Mouse (Mus musculus) kidney, adult 11 months (tissue): ENCODE data around the gene Gm15737.

Source experiments
- DNase-seq: peaks from one replicate; pipeline ENCODE4 v3.0.0; 2022

Gene Gm15737

GRCm38 (mm10) chr6:92869089-92869581 lies at the start of gene Gm15737:
TSS of gene Gm15737 (plus strand) at chr6:92869357.
- peak; percentile 34 for DNase-seq

GRCm38 (mm10) chr6:92821606-92822005 lies 47.6 kb upstream of the Gm15737 start:
- DNase-seq: no peak

DNA sequence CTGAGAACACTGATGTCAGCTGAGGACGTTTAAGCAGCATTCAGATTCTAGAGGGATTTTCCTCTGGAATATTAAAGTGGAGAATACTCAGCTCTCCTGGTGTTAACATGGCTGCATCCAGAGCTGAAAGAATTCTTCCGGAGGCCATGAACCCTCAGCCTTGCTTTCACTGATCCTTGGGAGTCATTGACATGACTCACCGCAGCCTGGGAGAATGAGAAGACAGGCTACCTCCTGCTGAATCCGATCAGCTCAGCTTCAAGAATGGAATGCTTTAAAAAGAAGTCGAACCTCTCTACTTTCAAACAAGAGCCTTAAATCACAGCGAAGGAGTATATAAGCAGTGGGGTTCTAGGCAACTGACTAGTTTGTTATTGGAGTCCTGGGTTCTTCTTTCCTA lies 47.2 kb upstream of the Gm15737 start:
- DNase-seq: no peak

GRCm38 (mm10) chr6:92823991-92824390 lies 45.2 kb upstream of the Gm15737 start:
- DNase-seq: peak; percentile 51

DNA sequence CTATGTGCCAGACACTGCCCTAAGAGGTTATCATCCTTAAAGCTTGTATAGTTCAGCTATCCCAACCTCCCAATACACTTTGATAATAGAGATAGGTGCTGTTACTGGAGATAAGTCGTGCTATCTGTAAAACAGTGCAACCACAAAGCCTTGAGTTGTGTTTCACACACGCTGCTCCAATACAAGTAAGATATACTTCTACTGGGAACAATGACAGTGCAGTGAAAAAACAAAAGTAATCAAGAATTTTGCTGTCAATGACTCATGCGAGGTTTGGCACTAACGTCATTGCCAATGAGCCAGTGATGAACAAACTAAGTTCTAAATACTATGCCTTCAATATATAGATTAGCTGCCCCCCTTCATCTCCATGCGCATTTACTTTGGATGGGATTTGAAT lies 42.6 kb upstream of the Gm15737 start:
- DNase-seq: no peak

DNA sequence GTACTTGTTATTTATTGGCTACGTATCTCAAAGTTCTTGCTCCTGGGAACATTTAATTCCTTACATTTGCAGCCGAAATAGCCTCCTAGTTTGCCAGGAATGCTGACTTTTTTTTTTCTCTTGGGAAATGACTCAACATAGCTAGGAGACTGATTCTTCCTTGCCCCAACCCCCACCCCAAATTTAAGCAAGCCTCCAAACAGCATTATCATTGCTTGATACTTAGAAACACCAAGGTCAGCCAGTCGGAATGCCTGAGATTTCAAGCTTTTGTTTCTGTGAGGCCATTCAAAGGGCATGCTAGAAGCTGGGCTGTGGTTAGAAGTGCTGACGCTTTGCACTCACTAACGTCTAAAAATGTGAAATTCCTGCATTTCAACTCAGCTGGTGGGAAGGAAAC lies 41.8 kb upstream of the Gm15737 start:
- no peak for DNase-seq

DNA sequence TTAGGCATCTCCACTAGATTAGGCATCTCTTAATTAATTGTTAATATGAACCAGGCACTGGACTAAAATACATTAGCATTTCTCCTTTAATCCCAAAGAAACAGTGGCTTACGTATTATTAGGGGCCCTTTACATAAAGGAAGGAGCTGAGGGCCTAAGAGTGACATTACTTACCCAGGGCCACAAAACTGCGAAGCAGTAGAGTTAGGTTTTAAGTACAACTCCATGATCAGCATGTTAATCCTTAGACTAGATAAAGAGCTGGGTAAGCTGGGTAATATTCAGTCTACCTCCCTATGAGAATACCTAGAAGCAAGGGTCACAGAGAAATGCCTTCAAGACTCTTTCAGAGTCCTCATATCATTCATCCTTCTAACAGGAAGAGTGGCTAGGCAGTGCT lies 40.0 kb upstream of the Gm15737 start:
- no peak for DNase-seq

DNA sequence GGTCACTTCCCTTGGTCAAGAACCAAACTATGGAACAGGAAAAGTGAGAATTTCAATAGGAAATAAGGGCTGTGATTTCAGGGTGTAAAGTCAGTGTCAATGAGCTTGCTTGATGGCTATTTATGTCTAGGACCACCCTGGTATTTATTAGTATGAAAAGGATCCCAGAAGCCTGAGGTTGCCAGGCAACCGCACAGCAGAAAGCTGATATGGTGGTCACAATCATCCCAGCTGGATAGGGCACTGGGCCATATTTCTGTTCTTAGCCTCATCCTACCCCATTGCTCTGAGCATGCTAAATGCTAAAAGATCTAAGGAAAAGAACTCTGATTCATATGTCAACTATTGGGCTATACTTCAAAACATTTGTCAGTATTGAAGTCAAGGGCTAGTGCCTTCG lies 38.1 kb upstream of the Gm15737 start:
- no peak for DNase-seq

GRCm38 (mm10) chr6:92842000-92842399 lies 27.2 kb upstream of the Gm15737 start:
- no peak for DNase-seq

GRCm38 (mm10) chr6:92843474-92843873 lies 25.7 kb upstream of the Gm15737 start:
- DNase-seq: no peak

DNA sequence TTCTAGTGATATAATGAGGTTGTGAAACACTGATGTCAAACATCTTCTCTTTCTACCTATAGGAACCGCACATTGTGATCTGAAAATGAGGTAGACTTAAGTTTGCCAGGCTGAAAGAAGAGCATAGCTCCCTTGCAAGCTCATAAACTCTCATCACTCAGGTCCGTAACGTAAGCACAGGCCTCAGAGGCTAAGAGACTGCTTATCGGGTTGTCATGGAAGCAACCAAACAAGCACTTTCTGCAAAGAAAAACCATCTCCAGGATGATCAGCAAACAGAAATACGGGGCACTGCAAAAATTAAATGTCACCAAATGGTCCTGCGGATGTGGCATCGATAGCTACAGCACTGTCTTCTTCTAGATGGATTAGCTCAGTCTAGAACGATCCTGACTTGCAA lies 23.3 kb upstream of the Gm15737 start:
- no peak for DNase-seq

DNA sequence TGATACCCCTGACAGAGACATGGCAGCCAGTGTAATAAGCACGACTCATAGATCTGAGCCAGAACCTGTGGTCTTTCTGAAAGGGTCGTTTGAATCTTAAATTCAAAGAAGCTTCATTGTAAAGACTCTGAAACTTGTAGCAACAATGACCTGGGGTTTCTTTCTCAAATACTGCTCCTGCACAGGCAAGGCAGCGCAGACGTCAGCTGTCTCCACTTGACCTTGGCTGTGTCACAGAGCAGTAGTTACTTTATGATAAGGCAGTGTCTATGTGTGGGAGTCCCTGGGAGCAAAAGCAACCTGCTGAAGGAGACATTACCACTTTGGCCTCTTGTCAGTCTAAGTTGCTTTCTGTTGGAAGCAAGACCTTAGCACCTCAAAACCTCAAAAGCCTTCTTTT lies 22.5 kb upstream of the Gm15737 start:
- no peak for DNase-seq

DNA sequence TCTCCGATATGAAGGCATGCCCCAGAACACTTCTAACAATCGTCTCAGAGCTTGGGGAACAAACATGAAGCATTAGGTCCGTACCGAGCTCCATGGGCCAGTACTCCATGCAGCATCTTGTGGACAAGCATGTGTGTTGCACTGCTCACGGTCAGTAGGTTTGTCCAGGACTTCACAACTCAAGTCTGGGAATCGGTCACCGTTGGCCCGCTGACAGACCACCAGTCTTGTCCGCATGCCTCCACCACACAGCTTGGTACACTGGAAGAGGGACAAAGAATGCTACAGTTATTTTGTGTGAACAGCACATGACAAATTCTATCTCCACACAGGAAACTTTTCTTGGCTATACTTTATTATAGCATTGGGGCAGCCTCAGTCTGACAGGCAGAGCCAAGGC lies 19.9 kb upstream of the Gm15737 start:
- DNase-seq: no peak

DNA sequence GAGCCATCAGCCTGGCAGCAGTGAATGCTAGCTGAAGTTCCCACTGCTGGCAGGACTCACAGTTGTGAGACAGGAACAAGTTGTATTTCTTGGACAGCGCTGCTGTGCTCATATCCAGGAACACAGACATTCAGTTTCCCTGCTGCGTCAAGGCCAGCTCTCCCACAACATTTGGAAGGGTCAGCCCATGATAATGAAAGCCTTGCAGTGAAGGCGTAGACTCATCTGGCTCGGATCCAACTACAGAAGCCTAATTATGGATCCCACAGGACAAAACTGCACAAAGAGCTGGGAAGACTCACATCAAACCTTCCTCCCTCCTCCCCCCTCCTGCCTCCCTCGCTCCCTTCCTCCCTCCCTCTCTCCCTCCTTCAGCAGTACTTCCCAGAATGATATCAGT lies 18.9 kb upstream of the Gm15737 start:
- DNase-seq: peak; percentile 54

DNA sequence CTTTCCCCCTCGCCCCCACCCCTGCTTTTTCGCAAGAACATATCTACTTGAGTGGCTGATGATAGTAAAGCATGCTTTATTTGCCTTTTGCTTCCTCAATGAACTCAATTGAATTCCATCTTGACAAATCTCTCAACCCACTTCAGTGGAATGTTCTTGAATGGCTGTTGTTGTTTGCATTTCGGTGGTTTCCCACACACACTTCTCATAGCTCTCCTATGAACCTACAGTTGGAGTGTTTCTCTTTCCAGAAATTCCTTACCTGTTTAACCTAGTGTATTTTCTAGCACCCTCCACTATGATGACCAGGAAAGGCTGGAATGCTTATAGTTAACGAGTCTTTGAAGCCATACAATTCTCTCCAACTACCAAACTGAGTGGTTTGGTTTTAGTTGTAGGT lies 14.3 kb upstream of the Gm15737 start:
- DNase-seq: no peak

DNA sequence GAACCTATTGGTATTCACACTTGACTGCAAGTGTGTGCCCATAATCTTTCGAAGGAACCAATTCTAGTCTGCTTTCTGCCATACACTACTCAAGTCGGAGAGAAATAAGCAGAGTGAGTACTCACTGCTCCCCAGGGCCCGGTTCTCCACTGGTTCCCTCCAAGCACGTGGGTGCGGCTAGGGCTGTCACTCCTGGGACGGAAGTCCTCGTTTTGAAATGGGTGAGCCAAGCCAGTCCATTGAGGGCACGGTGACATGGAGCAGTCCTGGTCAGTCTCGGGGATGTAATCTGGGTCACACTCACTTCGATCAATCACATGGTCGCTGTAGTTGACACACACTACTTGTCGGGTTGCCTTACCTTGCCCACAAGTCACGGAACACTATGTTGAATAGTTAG lies 11.4 kb upstream of the Gm15737 start:
- DNase-seq: no peak

- peak; percentile 68 for DNase-seq
These were observed 10.2 kb upstream of the Gm15737 start for GRCm38 (mm10) chr6:92858721-92859510.

- DNase-seq: no peak
These were observed 8.8 kb upstream of the Gm15737 start for GRCm38 (mm10) chr6:92860285-92860912.

- DNase-seq: no peak
These were observed 6.6 kb upstream of the Gm15737 start for GRCm38 (mm10) chr6:92862599-92862998.

- DNase-seq: no peak
These were observed 544 bp downstream of the Gm15737 start for GRCm38 (mm10) chr6:92869582-92870219.

DNA sequence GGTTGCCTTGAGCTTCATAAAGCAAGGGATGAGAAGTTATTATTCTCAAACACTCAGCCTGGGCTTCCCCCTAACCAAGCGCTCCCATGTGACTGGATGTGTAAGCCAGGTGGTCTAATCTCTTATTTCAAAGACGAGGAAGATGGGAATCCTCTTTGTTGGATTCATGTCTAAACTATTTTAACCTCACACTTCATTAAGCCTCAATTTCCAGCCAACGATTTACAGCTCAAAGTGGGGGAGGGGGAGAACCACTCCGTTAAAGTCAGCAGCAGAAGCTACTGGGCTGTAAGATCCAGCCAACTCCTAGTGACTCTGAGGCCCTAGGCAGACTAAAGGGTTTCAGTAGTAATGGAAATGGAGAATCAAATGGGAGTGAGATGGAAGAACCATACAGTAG lies 2.7 kb downstream of the Gm15737 start:
- DNase-seq: no peak

GRCm38 (mm10) chr6:92872766-92873165 lies 3.6 kb downstream of the Gm15737 start:
- DNase-seq: no peak

GRCm38 (mm10) chr6:92874854-92875253 lies 5.7 kb downstream of the Gm15737 start:
- DNase-seq: peak; percentile 37

GRCm38 (mm10) chr6:92875340-92875739 lies 6.2 kb downstream of the Gm15737 start:
- DNase-seq: no peak
